Mouse (Mus musculus) lung, postnatal 4 days (tissue): ENCODE measurements at regions not wholly inside any gene's neighbourhood (a gene's known extent, or its start where the extent isn't known, plus 50 kb on each side); places are given as distances from the start of the nearest gene placed in this dataset.

ENCODE experiments used
- DNase-seq, 2 experiments: peaks; one replicate each; pipeline ENCODE4 v3.0.0; 2021

GRCm38 (mm10) chr1:61137210-61137885, 159.6 kb downstream of the Icos start:
- DNase-seq, result no peak

- no peak for DNase-seq
Observed at GRCm38 (mm10) chr1:61137954-61138353, 160.2 kb downstream of the Icos start.

GRCm38 (mm10) chr1:61139291-61139983, 161.7 kb downstream of the Icos start:
- DNase-seq, result peak; percentile 43 to 54

GRCm38 (mm10) chr1:61139984-61140648, 162.4 kb downstream of the Icos start:
- no peak for DNase-seq

- no peak for DNase-seq
Observed at GRCm38 (mm10) chr1:61140870-61141591, 163.3 kb downstream of the Icos start.

GRCm38 (mm10) chr1:61141592-61141930, 163.8 kb downstream of the Icos start:
- DNase-seq, result no peak

- DNase-seq, result peak in 1 of 2 experiments; percentile 14
Observed at GRCm38 (mm10) chr1:61141952-61142351, 164.2 kb downstream of the Icos start.

- DNase-seq, result no peak
Observed at GRCm38 (mm10) chr1:61143030-61143753, 165.5 kb downstream of the Icos start.

- DNase-seq, result no peak
Observed at GRCm38 (mm10) chr1:61143754-61144066, 166.0 kb downstream of the Icos start.

- DNase-seq, result no peak
Observed at GRCm38 (mm10) chr1:61145013-61145412, 167.3 kb downstream of the Icos start.

GRCm38 (mm10) chr1:61145572-61145971, 167.8 kb downstream of the Icos start:
- no peak for DNase-seq

- no peak for DNase-seq
Observed at GRCm38 (mm10) chr1:61146222-61146723, 168.5 kb downstream of the Icos start.

GRCm38 (mm10) chr1:61151742-61152141, 174.0 kb downstream of the Icos start:
- no peak for DNase-seq

GRCm38 (mm10) chr1:61152157-61152556, 174.4 kb downstream of the Icos start:
- DNase-seq, result no peak

- DNase-seq, result no peak
Observed at GRCm38 (mm10) chr1:61154216-61154615, 176.5 kb downstream of the Icos start.

GRCm38 (mm10) chr1:61157271-61157670, 179.5 kb downstream of the Icos start:
- DNase-seq, result no peak

- no peak for DNase-seq
Observed at GRCm38 (mm10) chr1:61160505-61160904, 182.8 kb downstream of the Icos start.

- no peak for DNase-seq
Observed at GRCm38 (mm10) chr1:61164271-61164670, 186.5 kb downstream of the Icos start.

GRCm38 (mm10) chr1:61171941-61172340, 194.2 kb downstream of the Icos start:
- peak; percentile 16 to 38 for DNase-seq

GRCm38 (mm10) chr1:61172946-61173345, 195.2 kb downstream of the Icos start:
- no peak for DNase-seq

- no peak for DNase-seq
Observed at GRCm38 (mm10) chr1:61175239-61175638, 197.5 kb downstream of the Icos start.

GRCm38 (mm10) chr1:61179461-61179860, 201.7 kb downstream of the Icos start:
- no peak for DNase-seq
